Mouse (Mus musculus) c-Kit-positive CD71-negative TER-119-negative erythroid progenitor cells, embryonic 14.5 days (primary cell): ENCODE measurements around the gene Hes6.

Source experiments
- DNase-seq: peaks from one replicate; pipeline ENCODE4 v3.0.0-alpha.2; 2013; ENCODE audit warnings: low read depth

Gene Hes6

DNA sequence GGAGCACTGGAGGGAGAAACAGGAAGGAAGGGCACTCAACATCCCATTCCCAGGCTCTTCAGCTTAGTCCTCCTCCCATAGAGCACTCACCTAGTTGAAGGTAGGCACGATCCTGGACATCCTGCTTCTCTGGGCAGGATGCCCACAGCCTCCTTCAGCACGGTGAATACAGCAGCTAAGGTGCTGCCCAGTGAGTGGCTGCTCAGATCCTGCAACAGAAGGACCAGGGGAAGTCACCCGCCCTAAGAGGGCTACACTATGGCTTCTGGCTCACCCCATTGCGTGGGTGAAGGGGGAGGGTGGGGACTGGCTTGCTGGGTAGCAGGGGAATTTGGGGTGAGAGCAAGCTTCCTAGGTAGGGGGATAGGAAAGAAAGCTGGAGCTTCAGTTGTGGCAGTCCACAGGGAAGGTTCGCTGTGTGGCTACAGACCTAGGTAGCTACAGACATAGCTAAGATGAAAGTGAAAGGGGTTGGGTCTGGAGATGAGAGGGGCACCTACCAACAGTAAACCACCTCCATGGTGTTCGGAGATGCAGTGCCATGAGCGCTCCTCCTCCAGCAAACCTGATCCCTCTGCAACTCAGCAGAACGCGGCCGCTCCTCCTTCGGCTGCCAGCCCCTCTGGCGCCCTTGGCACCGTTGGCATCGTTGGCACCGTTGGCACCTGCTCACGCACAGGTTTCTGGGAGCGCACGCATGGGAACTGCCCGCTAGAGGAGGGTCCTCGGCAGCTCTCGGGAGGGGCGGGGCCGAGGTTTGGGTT is 8.2 kb downstream of the Hes6 start:
- DNase-seq: no peak

DNA sequence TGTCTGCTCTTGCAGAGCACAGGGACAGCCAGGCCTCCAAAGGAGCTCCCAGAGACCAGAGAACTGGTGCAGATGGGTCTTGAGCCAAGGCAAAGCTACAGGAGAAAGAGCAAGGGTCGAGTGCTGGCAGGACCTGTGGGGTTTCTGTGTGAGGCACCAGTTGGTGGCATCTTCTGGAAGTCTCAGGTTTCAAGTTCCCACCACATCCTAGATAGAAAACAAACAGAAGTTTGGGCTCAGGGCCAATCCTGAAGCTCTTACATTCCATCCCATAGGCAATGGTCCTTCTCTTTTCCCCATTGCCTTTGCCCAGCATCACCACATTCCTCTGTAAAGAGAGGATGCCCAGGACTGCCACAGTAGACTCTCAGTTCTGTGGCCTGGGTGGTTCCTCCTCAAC is 8.9 kb downstream of the Hes6 start:
- no peak for DNase-seq

DNA sequence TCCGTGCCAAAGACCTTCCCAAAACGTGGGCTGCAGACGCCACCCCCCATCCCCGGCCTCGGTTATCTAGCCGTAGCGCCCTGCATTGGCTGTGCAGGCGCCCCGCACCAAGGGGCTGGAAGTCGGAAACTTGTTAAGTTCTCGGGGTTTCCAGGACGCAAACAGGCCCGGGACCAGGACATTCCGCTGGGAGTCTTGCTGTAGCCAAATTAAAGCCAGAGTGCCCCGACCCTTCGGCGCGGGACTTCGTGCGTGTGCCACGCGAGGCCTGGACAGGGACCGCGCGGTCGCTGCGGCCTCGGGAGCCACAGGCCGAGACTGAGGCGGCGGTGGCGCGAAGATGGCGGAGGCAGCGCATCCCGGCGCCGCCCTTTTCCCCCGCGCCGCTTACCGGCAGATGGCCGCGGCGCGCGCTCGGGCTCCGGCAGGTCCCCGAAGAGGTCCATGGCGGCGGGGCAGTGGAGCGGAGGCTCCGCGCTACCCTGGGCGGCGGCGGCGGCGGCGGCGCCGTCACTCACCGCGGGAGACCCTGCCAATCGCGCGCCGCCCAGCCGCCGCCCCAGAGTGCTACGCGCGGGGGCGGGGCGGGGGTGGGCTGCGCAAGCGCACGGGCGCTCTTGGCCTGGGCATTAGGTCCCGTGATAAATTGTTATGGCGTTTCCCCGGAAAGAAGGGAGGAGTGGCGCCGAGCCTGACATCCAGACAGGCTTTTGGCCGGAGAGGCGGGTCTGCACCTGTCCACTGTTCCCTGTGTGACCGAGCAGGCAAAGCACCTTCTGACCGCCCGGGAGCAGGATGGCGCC is 15.4 kb downstream of the Hes6 start, which contains the start of gene Ilkap:
Gene Ilkap, minus strand, starts transcription at position 556 of the 803 bp plus-strand sequence.
- DNase-seq: peak; percentile 73

DNA sequence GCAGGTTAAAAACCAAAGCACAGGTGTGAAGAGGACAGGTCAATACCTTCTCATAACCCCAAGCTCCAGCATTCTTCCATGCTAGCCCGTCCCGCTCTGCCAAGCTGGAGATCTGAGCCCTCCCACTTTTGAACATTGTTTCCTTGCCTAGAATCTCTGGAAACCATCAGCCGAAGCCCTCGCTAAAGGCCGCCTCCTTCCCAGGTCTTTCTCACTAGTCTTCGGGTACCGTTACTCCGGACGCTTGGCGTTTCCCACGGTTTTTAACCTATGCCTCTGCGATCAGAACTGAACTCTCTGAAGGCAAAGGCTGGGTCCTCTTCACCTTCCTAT is 15.9 kb downstream of the Hes6 start:
- DNase-seq: no peak

DNA sequence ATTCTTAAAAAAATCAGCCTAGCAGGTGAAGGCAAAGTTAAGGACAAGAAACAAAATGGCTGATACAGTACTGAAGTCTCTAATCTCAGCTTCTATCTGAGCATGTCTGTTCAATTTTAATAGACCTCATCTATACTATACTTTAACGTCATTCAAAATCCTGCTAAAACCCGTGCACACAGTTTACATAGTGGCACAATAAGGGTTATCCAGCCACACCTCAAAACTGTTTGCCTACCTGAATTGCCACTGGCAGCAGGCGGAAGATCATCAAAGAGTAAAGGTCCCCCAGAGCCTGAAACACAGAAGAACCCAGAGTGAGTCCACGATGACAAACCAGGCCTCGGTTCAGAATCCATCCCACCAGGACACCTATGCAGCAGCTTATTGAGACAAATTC is 23.5 kb downstream of the Hes6 start:
- no peak for DNase-seq

DNA sequence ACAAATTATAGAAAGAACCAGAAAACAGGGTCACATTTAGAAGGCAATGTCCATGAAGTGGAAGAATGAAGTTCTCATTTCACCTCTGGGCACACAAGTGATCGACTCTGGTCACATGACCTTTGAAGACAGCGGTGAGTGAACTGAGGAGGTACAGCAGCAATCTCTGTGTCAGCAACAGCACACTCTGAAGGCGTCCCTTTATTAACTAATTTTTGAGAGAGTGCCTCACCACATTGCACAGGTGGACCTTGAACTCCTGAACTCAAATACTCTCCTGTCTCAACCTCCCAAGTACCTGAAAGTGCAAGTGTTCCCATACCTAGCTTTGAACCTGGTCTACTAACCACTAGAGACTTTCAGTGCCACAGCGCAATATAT is 32.8 kb downstream of the Hes6 start:
- DNase-seq: no peak

DNA sequence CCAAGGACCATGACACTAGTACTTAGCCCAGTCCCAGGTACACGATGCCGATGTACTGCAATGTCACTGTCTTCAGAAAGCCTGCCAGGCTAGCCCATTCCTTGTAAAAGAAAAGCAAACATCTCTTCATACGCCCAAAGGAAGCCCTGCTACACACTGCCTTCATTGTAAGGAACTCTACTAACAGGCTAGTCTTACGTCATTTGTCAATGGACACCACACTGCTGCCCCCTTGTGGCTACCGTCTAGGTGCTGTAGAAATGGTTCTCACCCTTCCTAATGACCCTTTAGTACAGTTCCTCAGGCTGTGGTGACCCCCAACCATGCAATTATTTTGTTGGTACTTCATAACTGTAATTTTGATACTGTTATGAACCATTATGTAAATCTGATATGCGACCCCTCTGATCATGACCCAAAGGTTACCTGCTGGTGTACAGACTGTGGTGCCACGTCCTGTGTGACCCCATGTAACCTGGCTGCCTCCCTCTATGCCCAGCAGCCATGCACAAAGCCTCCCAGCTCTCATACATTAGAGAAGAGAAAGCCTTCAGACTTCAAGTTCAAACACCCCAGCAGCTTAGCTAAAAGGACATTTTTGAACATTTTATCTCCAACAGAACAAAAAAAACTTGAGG is 33.3 kb downstream of the Hes6 start:
- DNase-seq: peak; percentile 79

DNA sequence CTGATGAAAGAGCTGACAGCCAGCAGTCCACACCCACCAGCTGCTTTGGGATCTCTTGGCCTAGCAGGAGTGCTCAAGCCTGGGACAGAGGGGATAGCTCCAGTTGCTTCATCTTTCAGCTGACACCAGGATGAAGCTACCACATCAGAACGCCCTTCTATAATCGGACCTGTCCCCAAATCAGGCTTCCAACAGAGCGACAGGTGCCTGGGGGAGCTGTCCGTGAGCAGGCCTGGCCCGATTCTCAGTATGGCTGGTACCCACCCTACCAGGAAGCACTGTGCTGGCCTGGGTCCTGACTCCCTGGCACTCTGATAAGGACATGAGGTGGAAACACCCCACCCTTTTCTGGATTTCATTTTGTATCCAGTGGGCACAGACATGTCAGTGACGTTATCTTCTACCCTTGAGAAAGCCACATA is 40.4 kb downstream of the Hes6 start:
- peak; percentile 34 for DNase-seq

DNA sequence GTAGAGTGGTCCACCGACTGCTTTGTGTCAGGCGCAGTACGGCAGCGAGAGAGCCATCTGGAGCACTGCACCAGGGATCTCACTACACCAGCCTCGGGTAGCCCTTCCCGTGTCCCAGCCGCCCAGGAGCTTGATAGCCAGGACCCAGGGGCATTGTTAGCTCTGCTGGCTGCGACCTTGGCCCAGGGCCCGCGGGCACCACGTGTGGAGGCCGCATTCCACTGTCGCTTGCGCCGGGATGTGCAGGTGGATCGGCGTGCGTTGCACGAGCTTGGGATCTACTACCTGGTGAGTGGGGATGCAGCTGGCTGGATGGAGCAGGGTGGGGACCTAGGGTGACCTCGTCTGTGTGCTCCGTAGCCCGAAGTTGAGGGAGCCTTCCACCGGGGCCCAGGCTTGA is 43.8 kb downstream of the Hes6 start:
- DNase-seq: no peak

DNA sequence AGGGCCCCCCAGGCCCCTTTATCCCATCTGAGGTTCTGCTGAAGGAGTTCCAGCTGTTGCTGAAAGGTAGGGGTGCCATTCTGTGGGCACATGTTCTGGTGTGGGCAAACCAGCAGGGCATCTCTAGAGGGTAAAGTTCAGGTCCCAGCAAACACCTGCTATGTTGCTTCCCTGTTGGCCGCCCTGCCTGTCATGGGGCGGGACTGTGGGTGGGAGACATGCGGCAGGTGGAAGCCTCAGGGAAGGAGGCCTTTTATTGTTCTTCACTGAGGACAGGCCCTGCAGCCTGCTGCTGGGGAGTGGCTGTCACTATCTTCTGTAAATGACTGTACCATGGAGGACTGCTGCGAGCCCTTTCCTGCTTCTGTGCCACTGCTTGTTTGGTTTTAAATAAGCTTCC is 44.4 kb downstream of the Hes6 start:
- no peak for DNase-seq

DNA sequence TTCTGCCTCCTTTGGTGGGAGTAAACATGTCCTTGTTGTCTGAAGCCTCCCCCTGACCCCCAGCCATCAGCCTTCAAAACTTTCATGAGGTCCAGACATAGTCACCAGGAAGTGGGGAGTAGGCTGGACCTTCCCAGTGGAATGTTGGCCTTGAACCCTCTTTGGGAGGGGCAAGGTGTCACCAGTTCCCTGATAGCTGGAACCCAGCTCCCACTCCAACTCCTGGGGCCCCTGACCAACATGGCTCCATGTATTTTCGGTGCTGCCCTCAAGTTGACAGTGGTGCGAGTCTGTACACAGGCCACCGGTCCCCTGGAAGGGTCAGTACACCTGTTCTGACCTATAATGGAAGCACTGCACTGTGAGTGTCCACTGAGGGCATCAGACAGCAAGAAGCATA is 46.5 kb downstream of the Hes6 start:
- DNase-seq: no peak

DNA sequence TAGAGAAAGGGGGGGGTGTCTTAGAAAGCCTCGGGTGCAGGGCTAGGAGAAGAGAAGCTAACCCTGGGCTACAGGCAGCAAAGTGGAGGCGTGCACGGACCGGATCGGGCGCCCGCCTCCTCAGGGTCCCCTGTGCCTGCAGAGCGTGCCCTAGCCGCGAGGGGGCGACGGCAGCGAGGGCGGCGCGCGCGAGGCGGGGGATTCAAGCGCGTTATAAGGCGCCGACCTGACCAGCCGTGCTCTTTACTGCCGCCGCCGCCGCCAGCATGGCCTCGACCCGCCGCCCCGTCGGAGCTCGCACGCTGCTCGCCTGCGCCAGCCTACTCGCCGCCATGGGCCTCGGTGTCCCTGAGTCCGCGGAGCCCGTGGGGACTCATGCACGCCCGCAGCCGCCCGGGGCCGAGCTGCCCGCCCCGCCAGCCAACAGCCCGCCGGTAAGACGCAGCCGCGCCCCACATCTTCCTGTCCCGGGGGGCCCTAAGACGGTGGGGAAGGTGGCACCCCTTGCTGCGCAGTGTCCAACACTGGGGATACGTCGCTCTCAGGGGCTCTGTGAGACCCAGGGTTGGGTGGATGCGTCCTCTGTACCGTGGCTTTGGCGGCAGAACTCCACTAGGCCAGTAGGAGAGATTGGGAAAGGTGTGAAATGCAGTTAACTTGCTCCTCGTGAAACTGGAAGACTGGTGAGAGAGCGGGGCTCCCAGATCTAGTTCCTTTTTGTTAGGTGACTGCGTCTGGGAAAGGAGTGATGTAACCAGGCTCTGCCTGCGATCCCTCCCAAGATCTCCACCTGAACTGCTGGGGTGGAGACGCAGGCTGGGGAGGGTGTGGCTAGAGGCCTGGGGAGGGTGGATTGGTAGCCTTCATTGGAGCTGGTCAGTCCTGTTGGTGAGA is 47.4 kb downstream of the Hes6 start, which contains the start of gene Erfe:
Gene Erfe, plus strand, starts transcription at position 216 of the 894 bp plus-strand sequence.
- peak; percentile 57 for DNase-seq

DNA sequence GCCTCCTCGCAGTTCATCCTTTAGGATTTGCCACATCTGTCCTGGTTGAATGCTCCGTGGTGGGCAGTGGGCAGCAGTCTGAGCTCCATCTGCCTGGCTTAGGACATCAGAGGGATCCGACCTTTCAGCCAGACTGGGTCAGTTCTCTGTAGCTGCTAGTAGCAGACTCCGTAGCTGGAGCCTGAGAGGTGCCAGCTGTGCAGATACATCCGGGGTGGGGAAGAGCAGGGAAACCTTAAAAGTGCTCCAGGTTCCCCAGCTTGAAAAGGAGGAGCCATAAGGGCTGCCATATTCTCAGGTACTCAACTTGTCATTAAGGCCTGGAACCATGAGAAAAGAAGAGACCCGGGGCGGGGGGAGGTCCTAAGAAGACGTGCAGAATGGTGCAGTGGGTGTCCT is 48.0 kb downstream of the Hes6 start:
- DNase-seq: no peak

DNA sequence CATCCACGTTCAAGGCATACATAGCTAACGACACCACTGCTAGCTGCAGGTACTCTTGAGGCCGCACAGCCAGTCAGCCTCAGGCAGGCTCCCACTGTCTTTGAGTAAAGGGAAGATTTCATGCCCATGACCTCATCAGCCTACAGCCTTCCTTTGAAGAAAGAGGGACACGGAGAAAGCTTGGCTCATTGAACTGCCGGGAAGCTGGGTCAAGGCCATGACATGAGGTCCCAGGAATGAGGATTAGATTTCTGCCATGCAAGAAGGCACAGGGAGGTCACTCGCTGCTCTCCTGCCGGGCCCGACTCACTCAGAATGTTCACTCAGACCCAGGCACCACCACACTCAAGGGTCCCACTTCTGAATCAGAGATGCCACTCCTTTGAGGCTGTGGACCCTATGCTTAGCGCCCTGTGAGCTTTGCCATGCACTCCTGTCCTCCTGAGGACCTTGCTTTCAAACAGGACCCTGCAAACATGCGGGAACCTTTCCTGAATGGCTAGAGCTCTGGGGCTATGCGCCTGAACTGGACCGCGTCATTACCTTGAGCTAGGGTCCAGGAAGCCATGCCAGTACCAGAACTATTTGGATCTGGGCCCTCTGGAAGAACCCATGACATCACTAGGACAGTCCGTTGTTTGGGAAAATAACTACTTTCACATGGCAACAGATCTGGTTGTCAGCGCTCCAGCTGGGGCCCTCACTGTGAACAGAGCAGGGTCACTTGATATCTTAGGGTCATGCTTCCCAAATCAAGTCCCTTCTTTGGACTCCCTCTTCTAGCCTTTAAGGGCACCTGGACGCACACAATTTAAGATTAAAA is 48.8 kb downstream of the Hes6 start:
- DNase-seq: no peak

DNA sequence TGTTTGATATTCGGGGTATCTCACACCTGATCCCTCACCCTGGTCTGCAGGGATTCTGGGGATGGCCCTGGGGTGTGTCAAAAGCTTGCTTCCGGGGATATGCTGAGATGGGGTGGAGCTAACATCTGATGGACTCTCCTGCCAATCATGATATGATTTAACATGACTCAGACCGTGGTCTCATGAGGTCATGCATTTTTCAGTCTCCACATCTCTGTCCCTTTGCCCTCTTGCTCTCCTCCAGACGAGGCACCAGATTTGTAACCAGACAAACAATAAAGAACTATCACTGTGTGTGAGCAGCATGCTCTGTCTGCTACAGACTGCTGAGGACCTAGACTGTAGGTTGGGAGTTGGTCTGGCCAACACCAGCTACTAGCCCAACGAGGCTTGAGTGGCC is 51.7 kb downstream of the Hes6 start:
- no peak for DNase-seq
